Mouse (Mus musculus) T-cell, adult 2 months (primary cell): Measurements from ENCODE around the gene Krtcap3.

Experiments
- DNase-seq: peaks from one replicate; pipeline ENCODE4 v3.0.0; 2022; ENCODE audit warnings: low spot score

Gene Krtcap3

DNA sequence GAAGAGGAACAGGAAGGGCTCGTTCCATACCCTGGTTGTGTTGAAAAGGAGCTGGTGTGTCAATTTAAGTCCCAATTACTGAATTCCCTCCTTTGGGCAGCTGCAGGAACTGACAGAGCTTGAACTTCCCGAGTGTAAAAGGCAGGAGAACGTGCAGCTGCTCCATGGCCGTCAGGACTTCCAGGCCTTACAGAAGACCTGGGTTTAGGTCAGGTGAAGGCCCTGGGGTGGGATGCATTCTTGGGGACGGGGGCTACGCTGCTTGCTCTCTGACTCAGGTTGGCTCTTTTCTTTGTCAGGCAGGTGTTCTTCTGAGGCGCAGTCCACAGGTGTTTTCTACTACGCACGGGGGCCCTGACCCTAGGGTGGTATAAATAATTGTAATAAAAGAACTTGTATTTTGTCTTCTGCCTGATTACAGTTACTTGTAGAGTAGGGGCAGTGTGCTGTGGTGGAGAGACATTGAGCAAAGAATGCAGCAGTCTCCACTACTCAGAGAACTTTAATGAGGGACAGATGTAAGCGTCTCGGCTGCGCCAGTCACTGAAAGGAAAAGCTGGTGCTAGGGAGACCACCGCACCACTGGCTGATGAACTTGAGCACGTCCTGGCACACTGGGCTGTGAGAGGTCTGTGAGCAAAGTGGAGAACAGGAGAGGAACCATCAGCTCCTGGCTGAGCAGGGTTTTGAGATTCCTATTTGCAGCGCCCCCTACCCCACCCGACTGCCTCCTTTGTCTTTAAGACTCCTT is 1.5 kb downstream of the Krtcap3 start:
- no peak for DNase-seq

- no peak for DNase-seq
Measured at GRCm38 (mm10) chr5:31253806-31254205, 2.3 kb downstream of the Krtcap3 start.

- DNase-seq = no peak
Measured at GRCm38 (mm10) chr5:31254452-31254851, 3.0 kb downstream of the Krtcap3 start.

DNA sequence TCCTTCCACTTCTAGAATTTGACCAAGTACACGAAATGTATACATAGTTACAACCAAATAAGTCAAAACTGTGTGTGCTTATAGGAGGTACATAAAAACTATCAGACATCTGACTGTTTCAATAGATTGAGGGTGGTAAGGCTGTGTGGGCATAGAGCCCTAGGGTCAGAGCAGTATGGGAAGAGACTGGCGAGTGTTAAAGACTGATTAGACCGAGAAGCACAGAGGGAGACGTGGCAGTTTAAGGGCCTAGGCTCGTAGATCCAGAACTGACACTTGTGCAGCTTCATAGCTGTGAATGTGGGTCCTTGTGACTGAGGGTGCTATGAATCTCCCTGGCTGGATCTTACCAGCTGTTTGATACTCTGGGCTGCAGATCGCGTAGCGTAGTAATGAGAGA is 3.4 kb downstream of the Krtcap3 start:
- no peak for DNase-seq

DNA sequence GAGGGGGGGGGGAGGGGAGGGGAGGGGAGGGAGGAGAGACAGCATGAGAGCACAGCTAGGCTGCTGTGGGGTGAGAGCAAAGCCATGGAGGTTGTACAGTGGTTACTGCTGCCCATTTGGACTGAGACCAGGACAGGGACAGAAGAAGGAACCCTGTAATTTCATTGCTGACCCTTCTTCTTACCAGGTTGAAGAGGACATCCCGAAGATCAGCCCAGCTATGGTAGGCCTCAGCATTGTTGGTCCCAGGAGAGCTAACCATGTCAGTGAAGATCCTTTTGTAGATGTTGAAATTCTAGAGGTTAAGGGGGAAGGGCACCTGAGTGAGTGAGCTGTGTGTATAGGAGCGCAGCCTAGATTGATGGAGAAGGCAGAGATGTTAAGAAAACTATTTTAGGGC is 3.9 kb downstream of the Krtcap3 start:
- no peak for DNase-seq

- DNase-seq = no peak
Measured at GRCm38 (mm10) chr5:31255971-31256370, 4.5 kb downstream of the Krtcap3 start.

- DNase-seq = no peak
Measured at GRCm38 (mm10) chr5:31257616-31258015, 6.1 kb downstream of the Krtcap3 start.

GRCm38 (mm10) chr5:31266101-31266500 is 14.6 kb downstream of the Krtcap3 start:
- DNase-seq = no peak

DNA sequence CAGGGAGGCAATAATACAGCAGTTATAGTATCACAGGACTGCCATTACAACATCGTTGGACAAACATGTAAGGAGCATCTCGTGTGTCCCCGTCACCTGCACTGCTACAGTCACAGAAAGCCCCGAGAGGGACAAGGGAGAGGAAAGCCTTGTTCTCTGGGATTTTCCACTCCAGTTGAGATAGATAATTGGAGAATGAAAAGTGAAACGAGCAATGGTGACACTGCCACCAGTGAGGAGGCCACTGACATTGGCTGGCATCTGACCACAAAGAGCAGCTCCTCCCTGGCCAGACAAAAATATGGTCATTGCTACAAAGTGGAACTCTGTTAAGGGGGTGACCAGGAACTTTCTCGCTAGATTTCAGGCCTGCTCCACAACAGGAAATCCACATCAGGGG is 16.2 kb downstream of the Krtcap3 start:
- DNase-seq = no peak

DNA sequence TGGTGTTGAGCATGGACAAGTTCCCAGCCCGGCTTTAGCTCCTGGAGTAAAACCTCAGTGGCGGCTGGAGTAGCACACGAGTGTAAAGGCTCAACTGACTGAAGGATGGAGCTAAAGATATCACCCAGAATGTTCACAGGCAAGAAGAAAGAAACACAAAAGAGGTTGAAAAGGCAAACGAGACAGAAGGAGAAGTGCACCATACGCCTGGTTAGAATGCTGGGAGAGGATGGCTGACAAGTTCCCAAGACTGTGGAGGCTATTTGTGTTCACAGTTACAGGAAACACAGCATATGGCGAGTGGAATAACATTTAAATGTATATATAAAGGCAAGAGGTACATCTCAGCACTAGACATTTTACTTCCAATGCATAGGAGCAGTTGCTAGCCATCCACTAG is 21.5 kb downstream of the Krtcap3 start:
- no peak for DNase-seq

- DNase-seq = peak; percentile 40
Measured at GRCm38 (mm10) chr5:31279245-31279988, 27.9 kb downstream of the Krtcap3 start.

DNA sequence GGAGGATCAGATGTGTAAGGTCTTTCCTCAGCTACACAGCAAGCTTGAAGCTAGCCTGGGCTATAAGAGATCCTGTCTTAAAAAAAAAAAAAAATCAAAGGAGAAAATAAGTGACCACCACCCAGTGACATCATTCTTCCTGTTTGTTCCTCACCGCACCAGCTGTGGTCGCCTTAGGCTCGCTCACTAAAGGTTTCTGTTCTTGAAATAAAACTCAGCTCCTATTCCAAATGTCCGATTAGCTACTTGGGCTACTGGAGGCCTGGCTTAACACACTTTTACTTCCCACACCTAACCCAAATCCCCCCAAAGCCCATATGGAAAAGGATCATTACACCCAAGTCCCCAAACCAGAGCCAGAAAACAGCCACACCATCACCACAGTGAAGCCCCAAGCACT is 36.7 kb downstream of the Krtcap3 start:
- DNase-seq = no peak

- DNase-seq = no peak
Measured at GRCm38 (mm10) chr5:31288655-31289054, 37.2 kb downstream of the Krtcap3 start.

DNA sequence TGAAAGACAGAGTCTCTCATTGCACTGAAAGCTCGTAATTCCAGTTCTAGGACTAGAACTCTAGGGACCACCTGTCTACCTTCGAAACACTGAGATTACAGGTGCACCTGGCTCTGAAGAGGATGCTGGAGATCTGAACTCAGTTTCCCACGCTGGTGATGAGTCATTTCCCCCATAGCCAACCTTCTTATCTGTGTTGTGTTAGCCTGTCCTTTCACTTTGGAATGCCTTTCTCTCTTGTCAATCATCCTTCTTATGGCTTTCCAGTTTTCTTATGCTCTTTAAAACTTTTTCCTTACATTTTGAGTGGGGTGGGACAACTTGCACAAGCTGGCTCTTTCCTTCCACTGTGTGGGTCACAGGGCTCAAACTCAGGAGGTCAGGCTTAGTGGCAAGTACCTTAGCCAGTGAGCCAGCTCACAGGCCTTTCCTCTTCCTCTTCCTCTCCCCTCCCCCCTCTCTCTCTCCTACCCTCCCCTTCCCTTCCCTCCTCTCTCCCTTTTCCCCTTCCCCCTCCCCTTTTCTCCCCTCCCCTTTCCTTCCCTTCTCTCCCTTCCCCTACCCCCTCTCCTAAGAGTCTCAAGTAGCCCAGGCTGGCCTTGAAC is 38.2 kb downstream of the Krtcap3 start:
- no peak for DNase-seq

DNA sequence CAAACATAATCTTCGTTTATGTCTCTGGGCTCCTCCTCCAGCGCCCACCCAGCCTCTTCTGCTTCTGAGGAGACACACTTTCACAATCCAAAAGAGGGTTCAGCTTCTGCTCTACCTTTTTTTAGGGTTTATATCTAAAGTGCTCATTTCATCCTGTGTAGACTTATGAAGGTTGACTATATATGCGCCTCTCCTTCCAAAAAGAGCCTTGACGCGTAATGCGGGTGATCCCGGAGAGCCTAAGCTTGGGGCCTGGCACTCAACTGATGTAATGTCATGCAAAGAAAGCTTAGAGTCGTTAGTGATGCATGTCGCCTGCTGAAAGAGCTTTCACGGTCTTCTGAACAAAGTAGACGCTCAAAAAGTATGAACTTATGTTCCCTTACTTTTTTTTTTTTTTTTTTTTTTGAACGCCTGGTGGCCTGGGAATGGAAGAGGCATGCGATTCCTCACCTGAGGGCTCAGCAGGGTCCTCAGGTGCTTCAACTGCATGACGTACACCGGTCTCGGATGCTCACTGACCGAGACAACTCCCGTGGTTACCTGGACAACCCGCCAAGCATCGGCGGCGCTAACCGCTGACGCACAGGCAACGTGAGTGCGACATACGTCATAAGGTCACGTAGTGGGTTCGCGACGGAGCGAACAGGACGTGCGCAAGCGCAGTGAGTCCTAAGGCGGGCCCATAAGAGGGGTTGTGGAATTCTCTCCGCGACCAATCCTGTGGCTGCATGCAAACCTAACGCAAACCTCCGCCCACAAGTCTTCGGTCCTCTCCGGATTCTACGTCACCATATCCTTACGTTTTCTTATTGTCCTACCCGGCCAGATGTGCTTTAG is 39.2 kb downstream of the Krtcap3 start, which contains the start of gene Ift172:
TSS of gene Ift172 (minus strand) at position 596 of the 840 bp plus-strand sequence.
- peak; percentile 97 for DNase-seq

DNA sequence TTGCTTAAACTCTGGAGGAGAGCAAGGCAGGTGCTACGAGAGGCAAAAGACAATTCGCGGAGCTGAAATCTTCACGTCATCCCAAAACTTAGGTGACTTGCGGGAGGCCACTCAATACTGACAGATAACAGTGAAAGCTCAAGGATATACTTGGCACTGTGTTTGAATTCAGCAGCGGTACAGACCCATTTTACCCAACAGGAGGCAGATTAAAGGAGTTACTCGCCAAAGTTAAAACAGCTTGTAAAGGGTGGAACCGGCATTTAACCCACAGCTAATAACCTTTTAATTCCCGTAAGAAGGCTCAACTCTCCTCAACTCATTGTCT is 39.8 kb downstream of the Krtcap3 start:
- no peak for DNase-seq

DNA sequence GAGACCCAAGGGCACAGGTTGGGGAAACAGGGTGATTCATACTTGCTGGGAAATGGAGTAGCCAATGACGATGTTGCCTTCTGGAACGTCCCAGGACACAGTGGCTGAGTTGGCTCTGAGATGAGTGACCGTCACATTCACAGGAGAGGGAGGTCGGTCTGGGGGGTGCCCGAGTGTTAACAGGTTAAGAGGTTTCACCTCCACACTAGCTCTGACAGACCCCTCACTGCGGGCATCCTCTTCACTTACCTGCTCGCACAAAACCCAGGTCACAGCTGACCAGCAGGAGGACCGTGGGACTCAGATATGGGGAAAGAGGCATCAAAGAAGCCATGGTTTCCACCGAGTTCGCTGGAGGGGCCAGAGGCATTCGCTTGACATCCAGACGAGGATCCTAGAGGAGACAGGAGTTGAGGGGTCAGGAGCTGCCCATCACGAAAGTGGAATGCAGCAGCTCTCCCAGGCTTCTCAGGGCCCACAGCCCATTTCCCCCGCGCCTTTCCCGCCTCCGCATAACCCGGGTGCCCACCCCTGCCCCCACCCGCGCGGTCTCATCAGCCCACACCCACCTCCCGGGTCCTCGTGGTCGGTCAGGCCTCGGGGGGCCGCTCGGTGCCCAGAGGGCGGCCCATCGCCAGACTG is 43.6 kb downstream of the Krtcap3 start:
- no peak for DNase-seq

DNA sequence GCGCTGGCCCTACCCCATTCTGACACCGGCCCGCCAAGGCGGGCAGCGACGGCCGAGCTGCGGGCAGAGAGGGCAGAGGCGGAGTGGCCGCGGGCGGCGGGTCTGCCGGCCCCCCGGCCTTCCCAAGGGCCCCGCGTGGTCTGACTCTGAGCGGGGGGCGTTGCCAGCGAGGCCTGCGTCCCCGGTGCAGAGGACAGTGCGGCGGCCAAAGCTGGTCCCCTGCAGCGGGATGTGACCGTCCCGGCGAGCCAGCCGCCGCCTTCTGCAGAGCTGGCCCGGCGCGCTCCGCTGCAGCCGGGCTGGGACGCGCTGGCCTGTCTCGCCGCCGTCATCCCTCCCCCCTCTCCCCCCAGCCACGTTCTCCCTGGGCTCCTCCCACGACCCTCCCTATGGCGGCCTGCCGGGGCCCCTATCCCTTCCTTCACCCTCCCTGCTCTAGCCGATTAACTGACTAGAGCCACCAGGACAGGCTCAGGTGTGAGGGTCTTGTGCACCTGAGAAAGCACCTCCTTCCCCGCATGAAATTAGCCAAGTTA is 44.2 kb downstream of the Krtcap3 start, which contains the start of gene Fndc4:
TSS of gene Fndc4 (minus strand) at position 475 of the 536 bp plus-strand sequence.
- no peak for DNase-seq

GRCm38 (mm10) chr5:31297047-31297757 is 45.7 kb downstream of the Krtcap3 start, which contains the start of gene Gckr:
Gene Gckr (plus strand): TSS chr5:31297443.
- no peak for DNase-seq

DNA sequence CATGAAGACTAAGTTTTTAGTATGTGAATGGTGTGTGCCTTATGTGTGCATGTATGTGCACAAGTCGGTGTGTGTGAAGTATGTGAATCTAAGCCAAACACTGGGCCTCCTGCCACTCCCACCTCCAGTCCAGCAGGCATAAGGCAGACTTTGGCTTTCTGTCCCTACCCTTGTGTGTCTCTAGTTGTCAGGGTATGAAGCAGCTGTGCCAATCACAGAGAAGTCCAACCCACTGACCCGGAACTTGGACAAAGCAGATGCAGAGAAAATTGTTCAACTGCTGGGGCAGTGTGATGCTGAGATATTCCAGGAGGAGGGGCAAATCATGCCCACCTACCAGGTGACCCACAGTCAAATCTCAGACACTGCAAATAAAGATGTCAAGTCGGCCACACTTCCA is 46.5 kb downstream of the Krtcap3 start:
- no peak for DNase-seq

DNA sequence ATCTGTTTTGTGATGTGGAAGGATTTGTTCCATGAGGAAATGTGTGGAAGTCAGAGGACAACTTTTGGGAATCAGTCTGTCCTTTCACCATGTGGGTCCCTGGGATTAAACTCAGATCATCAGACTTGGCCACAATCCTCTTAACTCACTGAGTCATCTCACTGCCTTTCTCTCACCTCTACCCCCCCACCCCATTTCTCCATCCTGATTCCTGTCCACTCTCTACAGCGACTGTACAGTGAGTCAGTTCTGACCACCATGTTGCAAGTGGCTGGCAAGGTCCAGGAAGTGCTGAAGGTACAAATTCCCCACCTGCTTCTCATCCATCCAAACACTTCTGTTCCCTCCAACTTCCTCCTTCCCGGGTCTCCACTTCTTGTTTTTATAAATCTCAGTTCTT is 47.0 kb downstream of the Krtcap3 start:
- DNase-seq = no peak
